Mouse (Mus musculus) ES-E14 (cell line): Measurements from ENCODE around the gene Dnttip1. TPM values are rescaled to one million over a fixed set of nuclear protein-coding genes. Genes with fewer than 3 reads are reported as not detected.
A peak's percentile ranks its signal among the peaks of the same experiment; 100 is the strongest.

Source experiments
- DNase-seq: peaks from one replicate; pipeline ENCODE4 v3.0.0-alpha.2; 2013; ENCODE audit warnings: low read depth, low spot score
- H3K27ac ChIP-seq: 2 replicates; pipeline ENCODE4 v1.5.1; 2012; ENCODE audit warnings: low read depth, mild to moderate bottlenecking, low read length, moderate library complexity, mixed read lengths; ENCODE audit not compliant: poor library complexity, insufficient read depth, severe bottlenecking
- H3K36me3 ChIP-seq: 2 replicates; pipeline ENCODE4 v1.6.1; 2012; ENCODE audit warnings: mild to moderate bottlenecking, low read length, moderate library complexity, mixed read lengths; ENCODE audit not compliant: control insufficient read depth, poor library complexity, insufficient read depth, severe bottlenecking
- H3K4me1 ChIP-seq, 2 experiments: fragments of 150-350 bp in 1 of 2; sonication (generic) in 1 of 2; 2 replicates each; pipeline ENCODE4 v1.6.1; 2012; ENCODE audit warnings: low read length in 2 of 2, mild to moderate bottlenecking in 1 of 2, mixed read lengths in 1 of 2; ENCODE audit not compliant: control insufficient read depth in 2 of 2, insufficient read depth in 2 of 2, poor library complexity in 1 of 2
- H3K4me3 ChIP-seq, 2 experiments: fragments of 150-350 bp in 1 of 2; sonication (generic) in 1 of 2; 2 replicates each; pipeline ENCODE4 v1.5.1; 2012; ENCODE audit warnings: low read length in 2 of 2, low read depth in 1 of 2, mild to moderate bottlenecking in 1 of 2, mixed read lengths in 1 of 2; ENCODE audit not compliant: insufficient read depth in 1 of 2, poor library complexity in 1 of 2, severe bottlenecking in 1 of 2
- H3K9ac ChIP-seq: 2 replicates; pipeline ENCODE4 v1.6.1; 2012; ENCODE audit warnings: low read depth, mild to moderate bottlenecking, low read length, mixed read lengths; ENCODE audit not compliant: poor library complexity, insufficient read depth, severe bottlenecking
- H3K9me3 ChIP-seq: fragments of 150-350 bp; sonication (generic); 2 replicates; pipeline ENCODE4 v1.6.1; 2012; ENCODE audit warnings: low read depth, mild to moderate bottlenecking, low read length; ENCODE audit not compliant: control insufficient read depth, insufficient read depth
- CHD2 ChIP-seq: IDR thresholded peaks from 2 replicates; pipeline ENCODE4 v1.6.1; 2014; ENCODE audit warnings: mild to moderate bottlenecking, low read depth, low read length, inconsistent platforms
- HCFC1 ChIP-seq: IDR thresholded peaks from 2 replicates; pipeline ENCODE4 v1.6.1; 2012; ENCODE audit warnings: low read length, inconsistent platforms, borderline replicate concordance; ENCODE audit not compliant: insufficient read depth
- MAFK ChIP-seq: IDR thresholded peaks from 2 replicates; pipeline ENCODE4 v1.6.1; 2014; ENCODE audit warnings: mild to moderate bottlenecking, low read depth, low read length, inconsistent platforms; ENCODE audit not compliant: insufficient read depth
- ZC3H11A ChIP-seq: IDR thresholded peaks from 2 replicates; pipeline ENCODE4 v1.6.1; 2012; ENCODE audit warnings: low read depth, mild to moderate bottlenecking, inconsistent platforms, low read length, borderline replicate concordance
- ZNF384 ChIP-seq: IDR thresholded peaks from 2 replicates; pipeline ENCODE4 v1.6.1; 2012; ENCODE audit warnings: low read depth, low read length, inconsistent platforms
- in situ Hi-C, 2 experiments: fragments of 600-800 bp; cut with MboI; formaldehyde crosslinking; loops; one replicate each; pipeline ENCODE4 v1.15.1; 2025; ENCODE audit warnings: low sequenced_read_pairs in 2 of 2, inconsistent platforms in 1 of 2; ENCODE audit not compliant: unreplicated experiment in 2 of 2
- total RNA-seq: library from RNA; depleted of rRNA; stranded (reverse); fragments of 300-350 nt; gene quantifications from 2 replicates; pipeline ENCODE4 v1.2.3, GENCODE M21; 2012

Dnttip1 gene
- total RNA-seq, 1 experiment = 13.3 TPM

- no peaks in the 10 kb centered on the region for H3K9me3 ChIP-seq
- H3K36me3 ChIP-seq = peaks cover 46% of the 10 kb centered on the region
- peak overlapping the region; percentile 83 for H3K27ac ChIP-seq
- peaks cover 0 to 6% of the 10 kb centered on the region in 2 experiments; a peak in 2 of 4 replicates for H3K4me1 ChIP-seq
- peak overlapping the region; percentile 98 to 100 for H3K4me3 ChIP-seq
- no peak for TF ChIP-seq HCFC1
- no peak for TF ChIP-seq ZC3H11A
- no peak for TF ChIP-seq MAFK
- no peak for TF ChIP-seq ZNF384
- TF ChIP-seq CHD2 = no peak
- DNase-seq = no peak
- peak overlapping the region; percentile 98 for H3K9ac ChIP-seq
- in situ Hi-C loops = no loop called here
Measured at GRCm38 (mm10) chr2:164770279-164770678, 24.5 kb downstream of the Dnttip1 start.

DNA sequence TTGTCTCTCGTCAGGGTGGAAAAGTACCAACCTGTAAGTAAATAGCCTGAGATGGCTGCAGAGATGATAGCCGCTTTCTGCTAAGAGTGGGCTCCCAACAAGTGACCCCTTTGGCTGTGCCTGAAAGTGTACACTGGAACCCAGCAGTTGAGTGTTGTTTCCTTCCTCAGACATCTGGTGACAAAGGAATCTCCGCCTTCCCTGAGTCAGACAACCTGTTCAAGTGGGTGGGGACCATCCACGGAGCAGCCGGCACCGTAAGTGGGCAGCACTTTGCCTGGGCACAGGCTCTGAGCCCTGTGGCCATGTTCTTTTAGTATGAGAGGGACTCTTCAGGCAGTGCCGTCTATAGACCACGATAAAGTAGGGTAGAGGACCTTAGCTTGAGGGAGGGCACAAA is 25.3 kb downstream of the Dnttip1 start:
- no peak for DNase-seq
- no peak for TF ChIP-seq HCFC1
- TF ChIP-seq ZNF384 = no peak
- no peak for TF ChIP-seq ZC3H11A
- no peak for TF ChIP-seq CHD2
- no peak for TF ChIP-seq MAFK
- Histone ChIP-seq H3K27ac (no peak overlapping the region), H3K9ac (peak overlapping the region; percentile 98), H3K4me3 (peak overlapping the region; percentile 98 to 100), H3K36me3 (peaks cover 39% of the 10 kb centered on the region), H3K9me3 (no peaks in the 10 kb centered on the region), H3K4me1 (peaks cover 0 to 6% of the 10 kb centered on the region in 2 experiments; a peak in 2 of 4 replicates)
- in situ Hi-C loops = no loop called here

GRCm38 (mm10) chr2:164773229-164773988 is 27.6 kb downstream of the Dnttip1 start:
- no peak overlapping the region for H3K27ac ChIP-seq
- no peak for DNase-seq
- no peak for TF ChIP-seq ZC3H11A
- no peak for TF ChIP-seq CHD2
- no peak for TF ChIP-seq ZNF384
- TF ChIP-seq MAFK = no peak
- no peak for TF ChIP-seq HCFC1
- H3K4me3 ChIP-seq = no peak overlapping the region
- H3K9me3 ChIP-seq = no peaks in the 10 kb centered on the region
- H3K36me3 ChIP-seq = peaks cover 25% of the 10 kb centered on the region
- no peak overlapping the region for H3K9ac ChIP-seq
- peaks cover 0 to 16% of the 10 kb centered on the region in 2 experiments; a peak in 2 of 4 replicates for H3K4me1 ChIP-seq
- in situ Hi-C loops = no loop called here

DNA sequence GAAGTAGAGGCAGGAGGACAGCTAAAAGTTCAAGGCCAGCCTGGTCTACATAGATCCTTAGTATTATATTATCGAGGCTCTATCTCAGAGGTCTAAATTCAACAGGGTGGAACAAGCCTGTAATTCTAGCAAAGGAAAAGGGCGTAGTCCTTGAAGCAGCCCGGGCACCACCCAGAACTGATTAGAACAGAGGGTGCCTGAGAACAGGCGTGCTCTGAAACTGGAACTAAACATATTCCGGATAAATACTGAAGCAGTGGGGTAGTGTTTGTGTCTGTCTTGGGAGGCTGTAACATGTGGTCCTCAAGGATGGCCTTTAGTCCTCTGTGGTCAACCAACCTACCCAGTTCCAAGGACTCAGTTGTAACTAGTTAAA is 28.2 kb downstream of the Dnttip1 start:
- Histone ChIP-seq H3K4me1 (peaks cover 0 to 16% of the 10 kb centered on the region in 2 experiments; a peak in 2 of 4 replicates), H3K9ac (no peak overlapping the region), H3K9me3 (no peaks in the 10 kb centered on the region), H3K27ac (no peak overlapping the region), H3K36me3 (peaks cover 25% of the 10 kb centered on the region), H3K4me3 (no peak overlapping the region)
- TF ChIP-seq ZNF384 = no peak
- no peak for TF ChIP-seq HCFC1
- TF ChIP-seq MAFK = no peak
- TF ChIP-seq CHD2 = no peak
- no peak for TF ChIP-seq ZC3H11A
- in situ Hi-C loops = no loop called here
- DNase-seq = no peak
